Mouse (Mus musculus) midbrain, postnatal 0 days (tissue): ENCODE data around the gene Ubxn6. TPM values are rescaled to one million over a fixed set of nuclear protein-coding genes. Genes with fewer than 3 reads are reported as not detected.

Experiments used
- ATAC-seq: fragments of 200-750 bp; cut with Nextera tagmentation; 2 replicates; pipeline ENCODE4 v1.8.0; 2017; ENCODE audit warnings: moderate number of reproducible peaks, mild to moderate bottlenecking, moderate TSS enrichment, moderate library complexity; ENCODE audit not compliant: low FRiP score
- DNase-seq: peaks from one replicate; pipeline ENCODE4 v3.0.0-alpha.2; 2015; ENCODE audit warnings: low spot score
- H3K27ac ChIP-seq: fragments of 300-500 bp; sonication (generic); 2 replicates; pipeline ENCODE4 v1.5.1; 2014; ENCODE audit warnings: low read depth, mild to moderate bottlenecking, low read length, mixed read lengths
- H3K27me3 ChIP-seq: fragments of 300-500 bp; sonication (generic); 2 replicates; pipeline ENCODE4 v1.6.1; 2014; ENCODE audit warnings: low read length, control low read depth, mixed read lengths; ENCODE audit not compliant: insufficient read depth
- H3K36me3 ChIP-seq: fragments of 300-500 bp; sonication (generic); 2 replicates; pipeline ENCODE4 v1.6.1; 2014; ENCODE audit warnings: low read length, control low read depth, mixed read lengths; ENCODE audit not compliant: insufficient read depth
- H3K4me1 ChIP-seq: fragments of 300-500 bp; sonication (generic); 2 replicates; pipeline ENCODE4 v1.6.1; 2014; ENCODE audit warnings: mild to moderate bottlenecking, control low read depth, antibody characterized with exemption, low read length, mixed read lengths; ENCODE audit not compliant: insufficient read depth
- H3K4me2 ChIP-seq: fragments of 300-500 bp; sonication (generic); 2 replicates; pipeline ENCODE4 v1.6.1; 2014; ENCODE audit warnings: low read depth, mild to moderate bottlenecking, low read length, mixed read lengths; ENCODE audit not compliant: poor library complexity, severe bottlenecking
- H3K4me3 ChIP-seq: fragments of 300-500 bp; sonication (generic); 2 replicates; pipeline ENCODE4 v1.5.1; 2014; ENCODE audit warnings: low read depth, mild to moderate bottlenecking, low read length, moderate library complexity
- H3K9ac ChIP-seq: fragments of 300-500 bp; sonication (generic); replicated peaks from 2 replicates; pipeline ENCODE4 v1.6.1; 2014; ENCODE audit warnings: mild to moderate bottlenecking, low read length, moderate library complexity, mixed read lengths; ENCODE audit not compliant: poor library complexity, severe bottlenecking
- H3K9me3 ChIP-seq: fragments of 300-500 bp; sonication (generic); 2 replicates; pipeline ENCODE4 v1.6.1; 2016; ENCODE audit warnings: low read length, control low read depth
- CTCF ChIP-seq: IDR thresholded peaks from 2 replicates; pipeline ENCODE4 v1.5.1; 2016; ENCODE audit warnings: antibody characterized with exemption, mild to moderate bottlenecking
- WGBS: fragments of 180-500 bp; shearing (Covaris S2); extraction: QIAGEN DNeasy Blood & Tissue Kit; methylation state at CpG from one replicate; pipeline ENCODE4 v1.1.7; 2014; 5-methylcytosine and 5-hydroxymethylcytosine counted together
- polyA plus RNA-seq: library from polyadenylated mRNA; unstranded; fragments of >200 nt; fragmentation: Nextera tagmentation; extraction: Ambion mirVana; gene quantifications from 2 replicates; pipeline ENCODE4 v1.2.1, GENCODE M21; 2015
- total RNA-seq: library from RNA; depleted of rRNA; stranded (reverse); fragments of >200 nt; gene quantifications from 2 replicates; pipeline ENCODE4 v1.2.3, GENCODE M21; 2014

Gene Ubxn6
- total and polyA plus RNA-seq, 2 experiments from 2014 or later: 76.9 to 84.8 TPM

- Histone ChIP-seq H3K9ac (no peak overlapping the region), H3K27me3 (no peaks in the 10 kb centered on the region), H3K4me1 (no peaks in the 10 kb centered on the region), H3K4me3 (no peak overlapping the region), H3K27ac (no peak overlapping the region), H3K36me3 (no peaks in the 10 kb centered on the region; the same call in 1 of the 2 replicates), H3K9me3 (no peaks in the 10 kb centered on the region), H3K4me2 (no peak overlapping the region)
- no peak for TF ChIP-seq CTCF
- ATAC-seq: peak; percentile 59
- no peak for DNase-seq
- 47% methylated on average over 4 of the region's 4 CpGs for WGBS
These were observed 18.7 kb downstream of the Ubxn6 start for GRCm38 (mm10) chr17:56055945-56056678.

DNA sequence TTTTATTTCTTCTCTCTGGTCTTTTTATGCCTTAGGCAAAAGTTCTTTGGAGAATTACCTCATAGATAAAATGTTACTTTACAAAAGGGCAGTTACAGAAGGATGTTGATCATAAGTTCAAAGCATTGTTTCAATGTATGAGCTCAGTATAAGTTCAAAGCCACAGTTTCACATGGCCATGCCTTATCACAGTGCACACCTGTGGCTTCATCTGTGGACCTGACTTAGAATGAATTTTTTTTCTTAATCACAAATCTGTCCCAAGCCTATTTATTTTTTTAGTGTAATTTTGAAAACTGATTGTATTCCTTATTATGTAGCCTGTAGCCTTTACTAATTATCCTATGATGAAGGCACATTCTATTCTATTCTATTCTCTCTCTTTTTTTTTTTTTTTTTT is 19.9 kb downstream of the Ubxn6 start:
- H3K9ac ChIP-seq: no peak overlapping the region
- no peak overlapping the region for H3K4me3 ChIP-seq
- H3K4me1 ChIP-seq: no peaks in the 10 kb centered on the region
- TF ChIP-seq CTCF: no peak
- no peaks in the 10 kb centered on the region for H3K9me3 ChIP-seq
- H3K36me3 ChIP-seq: no peaks in the 10 kb centered on the region; the same call in 1 of the 2 replicates
- ATAC-seq: no peak
- no peak overlapping the region for H3K27ac ChIP-seq
- no peaks in the 10 kb centered on the region for H3K27me3 ChIP-seq
- no peak overlapping the region for H3K4me2 ChIP-seq
- DNase-seq: no peak

DNA sequence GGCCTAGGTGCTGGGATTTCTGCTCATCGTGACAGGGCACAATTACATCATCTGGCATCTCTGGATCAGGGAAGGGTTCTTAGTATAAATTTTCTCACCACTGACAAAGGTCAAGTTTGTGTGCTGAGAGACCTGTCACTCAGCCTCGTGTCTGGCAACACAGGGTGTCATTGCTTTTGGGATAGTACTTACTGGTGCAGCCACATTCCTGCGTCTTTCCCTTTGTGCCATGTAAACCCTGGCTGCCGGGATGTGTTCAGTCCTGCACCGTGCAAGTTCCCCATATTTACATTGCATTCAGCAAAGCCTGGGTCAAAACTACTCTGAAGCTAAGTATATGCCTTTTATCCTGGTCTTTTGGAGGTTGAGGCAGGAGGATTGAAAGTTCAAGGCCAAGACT is 23.5 kb downstream of the Ubxn6 start:
- 90% methylated on average over 5 of the region's 5 CpGs for WGBS
- Histone ChIP-seq H3K36me3 (0 out of 2 replicates have a peak, but pooled peaks cover 2% of the 10 kb centered on the region), H3K4me2 (no peak overlapping the region), H3K4me3 (no peak overlapping the region), H3K9me3 (no peaks in the 10 kb centered on the region), H3K27me3 (no peaks in the 10 kb centered on the region), H3K4me1 (no peaks in the 10 kb centered on the region), H3K9ac (no peak overlapping the region), H3K27ac (no peak overlapping the region)
- TF ChIP-seq CTCF: no peak
- ATAC-seq (no peak), DNase-seq (no peak)

GRCm38 (mm10) chr17:56040857-56041163 is 34.0 kb downstream of the Ubxn6 start:
- peak overlapping the region; percentile 77 for H3K4me3 ChIP-seq
- DNase-seq (no peak), ATAC-seq (no peak)
- peaks cover 4% of the 10 kb centered on the region; the same call in 1 of the 2 replicates for H3K4me1 ChIP-seq
- H3K9me3 ChIP-seq: no peaks in the 10 kb centered on the region
- H3K4me2 ChIP-seq: peak overlapping the region; percentile 97
- peak overlapping the region; percentile 64 for H3K9ac ChIP-seq
- no peaks in the 10 kb centered on the region for H3K36me3 ChIP-seq
- TF ChIP-seq CTCF: no peak
- no peaks in the 10 kb centered on the region for H3K27me3 ChIP-seq
- no peak overlapping the region for H3K27ac ChIP-seq
- WGBS: 1% methylated on average over 12 of the region's 12 CpGs

GRCm38 (mm10) chr17:56040030-56040856 is 34.6 kb downstream of the Ubxn6 start, which contains the start of gene Chaf1a:
Gene Chaf1a, plus strand, starts transcription at chr17:56040439.
- DNase-seq: peak; percentile 100
- H3K27ac ChIP-seq: 0 out of 2 replicates have a peak within 1 kb of the TSS, but pooled peaks have one; percentile 32
- H3K4me3 ChIP-seq: peak within 1 kb of the TSS; percentile 77
- no peaks in the 10 kb centered on the region for H3K9me3 ChIP-seq
- H3K9ac ChIP-seq: peak within 1 kb of the TSS; percentile 64
- peak within 1 kb of the TSS; percentile 97 for H3K4me2 ChIP-seq
- WGBS: under 1% methylated on average over 68 of the region's 68 CpGs
- H3K4me1 ChIP-seq: peaks cover 4% of the 10 kb centered on the region
- no peaks in the 10 kb centered on the region for H3K36me3 ChIP-seq
- peak; percentile 84 for ATAC-seq
- no peaks in the 10 kb centered on the region for H3K27me3 ChIP-seq
- TF ChIP-seq CTCF: no peak

GRCm38 (mm10) chr17:56039345-56039744 is 35.5 kb downstream of the Ubxn6 start:
- no peak for TF ChIP-seq CTCF
- Histone ChIP-seq H3K4me3 (no peak overlapping the region), H3K36me3 (peaks cover 2% of the 10 kb centered on the region; the same call in 1 of the 2 replicates), H3K9ac (no peak overlapping the region), H3K4me1 (peaks cover 4% of the 10 kb centered on the region), H3K27me3 (no peaks in the 10 kb centered on the region), H3K9me3 (no peaks in the 10 kb centered on the region), H3K4me2 (peak overlapping the region; percentile 39; the same call in 1 of the 2 replicates), H3K27ac (no peak overlapping the region)
- no peak for DNase-seq
- no peak for ATAC-seq
- 79% methylated on average over 4 of the region's 4 CpGs for whole genome bisulfite sequencing
